Mouse (Mus musculus) G1E-ER4 (cell line): Measurements from ENCODE around the gene Heg1. TPM values are rescaled to one million over a fixed set of nuclear protein-coding genes. Genes with fewer than 3 reads are reported as not detected.

ENCODE experiments used
- GATA1 ChIP-seq: IDR thresholded peaks from one replicate; pipeline ENCODE4 v1.8.0; 2012; ENCODE audit warnings: low read length, inconsistent platforms
- polyA plus RNA-seq: library from polyadenylated mRNA; stranded (reverse); fragments of >175 nt; gene quantifications from 2 replicates; pipeline ENCODE4 v1.2.3, GENCODE M21; 2012

The Heg1 gene
- polyA plus RNA-seq, result 2.7 and 3.0 TPM in 2 replicates

GRCm38 (mm10) chr16:33684162-33684702, at the start of gene Heg1:
Heg1 (plus strand) TSS chr16:33684370.
- TF ChIP-seq GATA1, result no peak

- TF ChIP-seq GATA1, result no peak
Observed at GRCm38 (mm10) chr16:33635836-33636595, 48.2 kb upstream of the Heg1 start.

GRCm38 (mm10) chr16:33641779-33642178, 42.4 kb upstream of the Heg1 start:
- no peak for TF ChIP-seq GATA1

- TF ChIP-seq GATA1, result no peak
Observed at GRCm38 (mm10) chr16:33653116-33653515, 31.1 kb upstream of the Heg1 start.

GRCm38 (mm10) chr16:33655443-33655842, 28.7 kb upstream of the Heg1 start:
- no peak for TF ChIP-seq GATA1

GRCm38 (mm10) chr16:33657191-33657590, 27.0 kb upstream of the Heg1 start:
- TF ChIP-seq GATA1, result no peak

- no peak for TF ChIP-seq GATA1
Observed at GRCm38 (mm10) chr16:33658121-33658520, 26.0 kb upstream of the Heg1 start.

- no peak for TF ChIP-seq GATA1
Observed at GRCm38 (mm10) chr16:33659521-33659920, 24.6 kb upstream of the Heg1 start.

- TF ChIP-seq GATA1, result no peak
Observed at GRCm38 (mm10) chr16:33660125-33660524, 24.0 kb upstream of the Heg1 start.

GRCm38 (mm10) chr16:33662841-33663240, 21.3 kb upstream of the Heg1 start:
- TF ChIP-seq GATA1, result no peak

- TF ChIP-seq GATA1, result no peak
Observed at GRCm38 (mm10) chr16:33666226-33666625, 17.9 kb upstream of the Heg1 start.

- TF ChIP-seq GATA1, result no peak
Observed at GRCm38 (mm10) chr16:33666985-33667538, 17.1 kb upstream of the Heg1 start.

GRCm38 (mm10) chr16:33668448-33668847, 15.7 kb upstream of the Heg1 start:
- no peak for TF ChIP-seq GATA1

- TF ChIP-seq GATA1, result no peak
Observed at GRCm38 (mm10) chr16:33669072-33669471, 15.1 kb upstream of the Heg1 start.

GRCm38 (mm10) chr16:33670340-33670739, 13.8 kb upstream of the Heg1 start:
- no peak for TF ChIP-seq GATA1

GRCm38 (mm10) chr16:33670933-33671332, 13.2 kb upstream of the Heg1 start:
- no peak for TF ChIP-seq GATA1

GRCm38 (mm10) chr16:33672188-33672587, 12.0 kb upstream of the Heg1 start:
- TF ChIP-seq GATA1, result no peak
